Mouse (Mus musculus): ENCODE measurements around the gene Rab5b.

DNA sequence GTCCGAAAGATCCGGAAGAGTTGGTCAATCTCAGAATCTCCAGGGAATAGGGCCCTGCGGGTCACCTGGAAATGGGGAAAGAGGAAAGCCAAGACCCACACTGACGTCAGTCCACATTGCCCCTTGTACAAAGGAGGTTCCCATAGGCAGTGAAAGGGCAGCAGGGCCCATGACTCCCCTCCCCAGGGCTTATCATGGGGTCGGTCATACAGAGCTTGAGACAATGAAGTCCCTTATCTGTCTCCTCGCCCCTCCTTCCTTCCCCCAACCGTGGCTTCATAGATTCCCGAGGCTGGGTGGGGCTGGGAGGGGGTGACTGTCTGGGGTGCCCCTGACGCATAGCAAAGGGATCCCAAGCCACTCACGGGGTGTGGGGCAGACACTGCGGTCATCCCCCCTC is 3.5 kb upstream of the Rab5b start:
- no peak for TF ChIP-seq CTCF (IDR thresholded peaks at IDR 0.05; ENCODE audit: low read depth)
- TF ChIP-seq EP300 (IDR thresholded peaks at IDR 0.05; ENCODE audit: low read depth) = no peak
